Mouse (Mus musculus) thymus, postnatal 10 days (tissue): ENCODE data around the gene Akt2.

Experiments used
- DNase-seq, 2 experiments: peaks; one replicate each; pipeline ENCODE4 v3.0.0; 2021; ENCODE audit warnings: low spot score in 2 of 2

The Akt2 gene

GRCm38 (mm10) chr7:27658712-27659663 lies 67.6 kb downstream of the Akt2 start:
- no peak for DNase-seq

- no peak for DNase-seq
These were observed 70.7 kb downstream of the Akt2 start for GRCm38 (mm10) chr7:27662038-27662437.

- no peak for DNase-seq
These were observed 81.8 kb downstream of the Akt2 start for GRCm38 (mm10) chr7:27673064-27673574.

DNA sequence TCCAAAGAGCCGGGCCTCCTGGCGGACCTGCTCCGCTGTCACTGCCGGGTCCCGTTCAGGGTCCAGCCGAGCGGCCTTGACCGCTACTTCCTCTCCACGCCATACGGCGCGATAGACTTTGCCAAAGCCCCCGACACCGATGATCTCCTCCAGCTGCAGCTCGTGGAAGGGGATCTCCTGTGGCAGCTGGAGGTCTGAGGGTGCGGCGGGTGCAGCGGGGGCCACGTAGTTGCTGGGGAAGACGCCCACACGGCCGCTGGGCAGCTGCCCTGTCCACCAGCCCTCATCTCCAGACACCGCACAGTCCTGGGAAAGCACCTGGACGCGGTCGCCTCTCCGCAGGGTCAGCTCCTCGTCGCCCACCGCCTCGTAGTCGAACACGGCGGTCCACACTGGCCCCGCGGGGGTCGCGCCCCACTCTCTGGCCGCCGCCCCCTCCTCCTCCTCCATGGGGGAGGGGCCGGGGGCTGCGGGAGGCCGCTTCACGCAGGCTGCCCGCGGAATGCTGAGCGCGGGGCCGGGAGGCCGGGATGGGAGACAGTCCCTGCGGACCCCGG lies 82.3 kb downstream of the Akt2 start:
- peak; percentile 15 to 42 for DNase-seq

DNA sequence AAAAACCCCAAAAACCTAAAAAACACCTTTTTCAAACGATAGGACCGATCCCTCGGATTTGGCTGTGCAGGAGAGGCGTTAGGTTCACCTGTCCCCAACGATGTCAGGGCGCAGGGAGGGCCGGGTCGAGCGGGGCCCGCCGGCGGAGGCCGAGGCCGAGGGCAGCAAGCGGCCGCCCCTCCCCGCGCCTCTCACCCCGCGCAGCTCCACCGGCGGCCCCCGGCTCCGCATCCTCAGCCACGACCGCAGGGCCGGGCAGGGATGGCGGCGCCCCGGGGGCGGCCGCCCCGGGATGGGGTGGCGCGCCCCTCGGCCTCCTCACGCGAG lies 82.8 kb downstream of the Akt2 start:
- DNase-seq = no peak

DNA sequence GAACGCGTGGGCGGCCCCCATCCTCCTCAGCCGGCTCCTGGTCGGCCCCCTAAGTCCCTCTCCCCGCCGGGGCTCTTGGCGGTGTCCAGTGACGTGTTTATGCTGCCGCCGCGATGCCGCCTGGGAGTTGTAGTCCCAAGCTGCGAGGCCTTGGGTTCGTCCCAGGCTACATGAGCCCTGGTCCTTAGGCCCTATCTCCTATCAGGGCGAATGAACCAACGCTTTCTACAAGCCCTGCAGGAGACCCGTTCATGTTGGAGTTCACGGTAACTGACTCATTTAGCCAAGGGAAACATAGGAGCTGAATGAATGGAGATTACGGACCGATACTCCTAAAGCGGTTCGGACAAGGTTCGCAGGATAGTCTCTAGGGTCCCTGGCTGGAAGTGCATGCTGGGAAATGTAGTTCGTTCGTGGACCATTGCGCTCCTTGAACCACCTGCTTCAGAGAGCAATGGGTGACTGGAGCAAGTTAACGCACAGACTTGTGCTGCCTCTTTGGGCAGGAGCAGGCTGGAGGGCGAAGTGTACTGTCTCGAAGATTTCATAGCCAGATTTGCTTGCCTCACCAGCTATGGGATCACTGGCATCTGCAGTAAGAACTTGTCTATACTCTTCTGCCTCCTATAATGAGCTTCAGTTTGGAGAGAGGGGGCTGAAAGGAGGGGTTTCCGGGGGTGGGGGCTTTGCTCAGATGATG lies 83.3 kb downstream of the Akt2 start, which contains the start of gene Map3k10:
Gene Map3k10, minus strand, starts transcription at position 77 of the 700 bp plus-strand sequence.
- DNase-seq = peak; percentile 92 to 93

GRCm38 (mm10) chr7:27675222-27675612 lies 83.9 kb downstream of the Akt2 start:
- DNase-seq = no peak

DNA sequence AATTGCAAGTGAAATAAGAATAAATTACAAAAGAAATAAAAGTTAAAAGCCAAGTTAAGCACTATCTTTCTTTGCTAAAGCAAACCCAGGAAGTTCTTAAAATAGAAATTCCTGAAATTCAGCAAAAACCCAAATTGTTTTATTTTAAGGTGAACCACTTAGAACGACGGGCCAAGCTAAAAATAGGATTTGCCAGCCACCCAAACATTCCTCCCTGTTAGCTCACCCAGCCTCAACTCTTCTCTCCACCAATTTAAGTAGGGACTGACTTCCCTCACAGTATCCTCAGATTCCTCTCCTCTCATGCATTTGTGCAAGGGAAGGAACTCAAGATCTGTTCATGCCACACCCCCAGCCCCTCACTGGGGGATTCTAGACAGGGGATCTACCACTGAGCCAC lies 91.9 kb downstream of the Akt2 start:
- DNase-seq = no peak

- DNase-seq = no peak
These were observed 93.9 kb downstream of the Akt2 start for GRCm38 (mm10) chr7:27685220-27685619.

DNA sequence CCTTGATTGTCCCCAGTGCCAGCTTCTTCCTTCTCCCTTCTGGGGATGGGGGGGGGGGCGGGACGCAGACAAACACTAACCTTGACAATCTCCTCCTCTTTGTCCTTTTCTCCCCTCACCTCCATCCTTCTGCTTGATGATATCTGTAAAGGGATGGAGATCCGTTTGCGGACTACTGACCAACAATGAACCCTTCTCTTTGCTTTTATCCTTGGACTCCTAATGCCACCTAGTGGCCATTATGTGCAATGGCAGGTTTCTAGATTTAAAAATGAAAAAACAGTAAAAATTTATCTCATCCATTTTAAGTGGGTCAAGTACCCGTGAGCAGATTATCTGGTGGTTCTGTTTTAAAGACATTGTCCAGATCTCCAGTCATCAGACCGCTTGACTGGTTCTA lies 94.3 kb downstream of the Akt2 start:
- DNase-seq = no peak

- DNase-seq = no peak
These were observed 95.7 kb downstream of the Akt2 start for GRCm38 (mm10) chr7:27687043-27687442.

- no peak for DNase-seq
These were observed 96.5 kb downstream of the Akt2 start for GRCm38 (mm10) chr7:27687836-27688235.

DNA sequence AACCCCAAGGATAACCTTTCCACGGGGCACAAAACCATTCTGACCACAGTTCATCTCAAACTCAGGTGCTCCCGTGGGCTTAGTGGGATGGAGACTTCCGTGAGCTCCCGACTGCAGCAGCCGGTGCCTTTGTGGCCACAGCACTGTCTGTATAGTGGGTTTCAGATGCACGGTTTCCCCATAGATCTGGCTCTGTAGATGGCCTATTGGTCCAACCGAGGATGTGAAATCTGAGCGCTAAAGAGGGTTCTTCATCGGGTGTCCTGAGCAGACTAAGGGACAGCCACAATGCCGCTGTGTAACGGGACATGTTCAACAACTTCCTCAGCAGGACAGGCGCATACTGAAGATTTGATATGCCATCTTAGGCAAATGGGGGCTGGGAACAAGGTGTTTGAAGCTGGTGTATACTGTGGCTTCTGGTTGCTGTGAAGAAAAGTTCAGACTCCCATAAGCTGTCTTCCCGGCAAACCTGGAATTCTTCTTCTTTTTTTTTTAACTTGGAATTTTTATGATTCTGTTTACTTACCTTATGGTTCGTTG lies 97.0 kb downstream of the Akt2 start:
- DNase-seq = no peak

- DNase-seq = peak; percentile 84 to 93
These were observed 97.7 kb downstream of the Akt2 start, which contains the start of gene Zfp607b for GRCm38 (mm10) chr7:27688815-27689612. Gene Zfp607b (plus strand): TSS chr7:27689340.
